Mouse (Mus musculus): ENCODE results near the gene Trmu. TPM values are rescaled to one million over a fixed set of nuclear protein-coding genes. Genes with fewer than 3 reads are reported as not detected.

Trmu gene
- polyA plus RNA-seq, 1 experiment from 2014 or later: 53.9 TPM

- H3K36me3 ChIP-seq: peaks cover 11% of the 10 kb centered on the region
- no peaks in the 10 kb centered on the region for H3K4me1 ChIP-seq (replicated peaks)
- WGBS: 73% methylated on average over 12 of the region's 12 CpGs
- no peak overlapping the region for H3K27ac ChIP-seq
- H3K9ac ChIP-seq (replicated peaks): no peak overlapping the region
- no peaks in the 10 kb centered on the region for H3K9me3 ChIP-seq
- no peak for ATAC-seq
- no peaks in the 10 kb centered on the region for H3K27me3 ChIP-seq
- no peak overlapping the region for H3K4me2 ChIP-seq (replicated peaks)
- H3K4me3 ChIP-seq (replicated peaks): no peak overlapping the region
Measured at GRCm38 (mm10) chr15:85928161-85928560, 49.0 kb downstream of the Trmu start.

GRCm38 (mm10) chr15:85935627-85936049, 56.5 kb downstream of the Trmu start:
- Histone ChIP-seq H3K9me3 (no peaks in the 10 kb centered on the region), H3K9ac (replicated peaks) (no peak overlapping the region), H3K4me2 (replicated peaks) (no peak overlapping the region), H3K27me3 (no peaks in the 10 kb centered on the region), H3K36me3 (peaks cover 10% of the 10 kb centered on the region; the same call in 1 of the 2 replicates), H3K4me1 (replicated peaks) (no peaks in the 10 kb centered on the region), H3K27ac (no peak overlapping the region), H3K4me3 (replicated peaks) (no peak overlapping the region)
- no peak for ATAC-seq
- 36% methylated on average over 5 of the region's 5 CpGs for WGBS

Other genes with a start within 250 kb of the Trmu start
- 0.54 and 0.96 TPM in 2 replicates for gene Ppara, start 144.3 kb upstream of the Trmu start, polyA plus RNA-seq (2015; fragmentation: Nextera tagmentation; extraction: Ambion mirVana)
- gene Cdpf1, start 67.6 kb upstream of the Trmu start, polyA plus RNA-seq (2015; fragmentation: Nextera tagmentation; extraction: Ambion mirVana): 17.2 and 21.2 TPM in 2 replicates
- 0.03 TPM in 1 of 2 replicates, not detected in the other for gene Pkdrej, start 57.6 kb upstream of the Trmu start, polyA plus RNA-seq (2015; fragmentation: Nextera tagmentation; extraction: Ambion mirVana)
- 4.8 and 5.0 TPM in 2 replicates for gene Ttc38, start 47.0 kb upstream of the Trmu start, polyA plus RNA-seq (2015; fragmentation: Nextera tagmentation; extraction: Ambion mirVana)
- 12.8 and 14.9 TPM in 2 replicates for gene Gtse1, start 19.6 kb upstream of the Trmu start, polyA plus RNA-seq (2015; fragmentation: Nextera tagmentation; extraction: Ambion mirVana)
- 2.0 and 2.7 TPM in 2 replicates for gene Celsr1, start 154.5 kb downstream of the Trmu start, polyA plus RNA-seq (2015; fragmentation: Nextera tagmentation; extraction: Ambion mirVana)
- 31.3 and 34.3 TPM in 2 replicates for gene Gramd4, start 178.4 kb downstream of the Trmu start, polyA plus RNA-seq (2015; fragmentation: Nextera tagmentation; extraction: Ambion mirVana)

All from midbrain, embryonic 13.5 days (tissue).